Mouse (Mus musculus): ENCODE data around the gene Twsg1. TPM values are rescaled to one million over a fixed set of nuclear protein-coding genes. Genes with fewer than 3 reads are reported as not detected.

Gene Twsg1
- polyA plus RNA-seq, 1 experiment from 2014 or later, result 66.5 TPM

GRCm38 (mm10) chr17:65930960-65931359 is 20.1 kb downstream of the Twsg1 start:
- H3K27ac ChIP-seq, result 0 out of 2 replicates have a peak overlapping the region, but pooled peaks have one; percentile 58
- WGBS, result 91% methylated on average over 6 of the region's 6 CpGs
- H3K4me1 ChIP-seq (replicated peaks), result peaks cover 16% of the 10 kb centered on the region
- peaks cover 52% of the 10 kb centered on the region for H3K36me3 ChIP-seq
- no peak overlapping the region for H3K4me3 ChIP-seq (replicated peaks)
- H3K4me2 ChIP-seq (replicated peaks), result no peak overlapping the region
- no peak for ATAC-seq
- H3K27me3 ChIP-seq, result no peaks in the 10 kb centered on the region
- H3K9ac ChIP-seq (replicated peaks), result no peak overlapping the region
- no peaks in the 10 kb centered on the region for H3K9me3 ChIP-seq

GRCm38 (mm10) chr17:65930158-65930826 is 20.7 kb downstream of the Twsg1 start:
- peaks cover 55% of the 10 kb centered on the region for H3K36me3 ChIP-seq
- 80% methylated on average over 7 of the region's 7 CpGs for WGBS
- no peak overlapping the region for H3K27ac ChIP-seq
- H3K4me2 ChIP-seq (replicated peaks), result no peak overlapping the region
- no peak overlapping the region for H3K9ac ChIP-seq (replicated peaks)
- H3K4me3 ChIP-seq (replicated peaks), result no peak overlapping the region
- no peaks in the 10 kb centered on the region for H3K9me3 ChIP-seq
- H3K4me1 ChIP-seq (replicated peaks), result peaks cover 16% of the 10 kb centered on the region
- no peak for ATAC-seq
- H3K27me3 ChIP-seq, result no peaks in the 10 kb centered on the region

- Histone ChIP-seq H3K9ac (replicated peaks) (no peak overlapping the region), H3K36me3 (peaks cover 57% of the 10 kb centered on the region), H3K27me3 (no peaks in the 10 kb centered on the region), H3K9me3 (no peaks in the 10 kb centered on the region), H3K4me2 (replicated peaks) (no peak overlapping the region), H3K27ac (no peak overlapping the region), H3K4me3 (replicated peaks) (no peak overlapping the region), H3K4me1 (replicated peaks) (peaks cover 16% of the 10 kb centered on the region)
- no peak for ATAC-seq
- 91% methylated on average over 22 of the region's 22 CpGs for WGBS
These were observed 21.6 kb downstream of the Twsg1 start for GRCm38 (mm10) chr17:65929319-65929978.

GRCm38 (mm10) chr17:65927077-65927476 is 23.9 kb downstream of the Twsg1 start:
- peaks cover 60% of the 10 kb centered on the region for H3K36me3 ChIP-seq

GRCm38 (mm10) chr17:65924218-65924617 is 26.8 kb downstream of the Twsg1 start:
- H3K9ac ChIP-seq (replicated peaks), result no peak overlapping the region
- WGBS, result 82% methylated on average over 5 of the region's 5 CpGs
- no peaks in the 10 kb centered on the region for H3K27me3 ChIP-seq
- peaks cover 71% of the 10 kb centered on the region for H3K36me3 ChIP-seq
- no peaks in the 10 kb centered on the region for H3K9me3 ChIP-seq
- no peak overlapping the region for H3K4me3 ChIP-seq (replicated peaks)
- H3K27ac ChIP-seq, result no peak overlapping the region
- no peaks in the 10 kb centered on the region for H3K4me1 ChIP-seq (replicated peaks)
- no peak for ATAC-seq
- H3K4me2 ChIP-seq (replicated peaks), result no peak overlapping the region

More at GRCm38 (mm10) chr17:65927077-65927476, 23.9 kb downstream of the Twsg1 start:
- Histone ChIP-seq H3K4me1 (replicated peaks) (peaks cover 12% of the 10 kb centered on the region), H3K9ac (replicated peaks) (no peak overlapping the region), H3K27ac (no peak overlapping the region), H3K4me2 (replicated peaks) (no peak overlapping the region), H3K4me3 (replicated peaks) (no peak overlapping the region), H3K27me3 (no peaks in the 10 kb centered on the region), H3K9me3 (no peaks in the 10 kb centered on the region)
- WGBS, result 82% methylated on average over 4 of the region's 4 CpGs
- no peak for ATAC-seq

GRCm38 (mm10) chr17:65921975-65922374 is 29.1 kb downstream of the Twsg1 start:
- no peaks in the 10 kb centered on the region for H3K27me3 ChIP-seq
- no peaks in the 10 kb centered on the region for H3K4me1 ChIP-seq (replicated peaks)
- H3K4me2 ChIP-seq (replicated peaks), result no peak overlapping the region
- no peak overlapping the region for H3K9ac ChIP-seq (replicated peaks)
- ATAC-seq, result no peak
- peaks cover 61% of the 10 kb centered on the region for H3K36me3 ChIP-seq
- H3K27ac ChIP-seq, result no peak overlapping the region
- WGBS, result 74% methylated on average over 6 of the region's 6 CpGs
- no peaks in the 10 kb centered on the region for H3K9me3 ChIP-seq
- no peak overlapping the region for H3K4me3 ChIP-seq (replicated peaks)

GRCm38 (mm10) chr17:65919235-65919634 is 31.8 kb downstream of the Twsg1 start:
- WGBS, result 85% methylated on average over 3 of the region's 3 CpGs
- no peak overlapping the region for H3K27ac ChIP-seq
- ATAC-seq, result no peak
- peaks cover 10% of the 10 kb centered on the region for H3K4me1 ChIP-seq (replicated peaks)
- H3K9ac ChIP-seq (replicated peaks), result no peak overlapping the region
- no peak overlapping the region for H3K4me3 ChIP-seq (replicated peaks)
- no peak overlapping the region for H3K4me2 ChIP-seq (replicated peaks)
- peaks cover 36% of the 10 kb centered on the region for H3K36me3 ChIP-seq
- no peaks in the 10 kb centered on the region for H3K9me3 ChIP-seq
- no peaks in the 10 kb centered on the region for H3K27me3 ChIP-seq

- H3K27me3 ChIP-seq, result no peaks in the 10 kb centered on the region
- no peak overlapping the region for H3K4me3 ChIP-seq (replicated peaks)
- H3K9ac ChIP-seq (replicated peaks), result no peak overlapping the region
- H3K4me1 ChIP-seq (replicated peaks), result peaks cover 10% of the 10 kb centered on the region
- no peaks in the 10 kb centered on the region for H3K9me3 ChIP-seq
- ATAC-seq, result peak; percentile 89
- no peak overlapping the region for H3K4me2 ChIP-seq (replicated peaks)
- peaks cover 10% of the 10 kb centered on the region; the same call in 1 of the 2 replicates for H3K36me3 ChIP-seq
- WGBS, result 15% methylated on average over 8 of the region's 8 CpGs
- peak overlapping the region; percentile 68 for H3K27ac ChIP-seq
These were observed 34.8 kb downstream of the Twsg1 start for GRCm38 (mm10) chr17:65916135-65916668.

GRCm38 (mm10) chr17:65914083-65914482 is 36.9 kb downstream of the Twsg1 start:
- H3K4me3 ChIP-seq (replicated peaks), result no peak overlapping the region
- H3K27ac ChIP-seq, result no peak overlapping the region
- H3K9ac ChIP-seq (replicated peaks), result no peak overlapping the region
- 49% methylated on average over 6 of the region's 6 CpGs for WGBS
- peaks cover 10% of the 10 kb centered on the region for H3K4me1 ChIP-seq (replicated peaks)
- H3K9me3 ChIP-seq, result no peaks in the 10 kb centered on the region
- H3K4me2 ChIP-seq (replicated peaks), result no peak overlapping the region
- no peak for ATAC-seq
- peaks cover 2% of the 10 kb centered on the region; the same call in 1 of the 2 replicates for H3K36me3 ChIP-seq
- H3K27me3 ChIP-seq, result no peaks in the 10 kb centered on the region

- Histone ChIP-seq H3K36me3 (no peaks in the 10 kb centered on the region), H3K4me1 (replicated peaks) (peaks cover 10% of the 10 kb centered on the region), H3K9ac (replicated peaks) (no peak overlapping the region), H3K9me3 (no peaks in the 10 kb centered on the region), H3K27me3 (no peaks in the 10 kb centered on the region), H3K4me2 (replicated peaks) (no peak overlapping the region), H3K27ac (no peak overlapping the region), H3K4me3 (replicated peaks) (no peak overlapping the region)
- 93% methylated on average over 2 of the region's 2 CpGs for WGBS
- no peak for ATAC-seq
These were observed 38.8 kb downstream of the Twsg1 start for GRCm38 (mm10) chr17:65912202-65912601.

- Histone ChIP-seq H3K4me3 (replicated peaks) (no peak overlapping the region), H3K9ac (replicated peaks) (no peak overlapping the region), H3K27me3 (no peaks in the 10 kb centered on the region), H3K4me2 (replicated peaks) (no peak overlapping the region), H3K36me3 (no peaks in the 10 kb centered on the region), H3K9me3 (no peaks in the 10 kb centered on the region), H3K4me1 (replicated peaks) (peaks cover 9% of the 10 kb centered on the region), H3K27ac (no peak overlapping the region)
- no peak for ATAC-seq
- 87% methylated on average over 15 of the region's 15 CpGs for WGBS
These were observed 39.5 kb downstream of the Twsg1 start for GRCm38 (mm10) chr17:65911285-65912069.

- no peak overlapping the region for H3K4me3 ChIP-seq (replicated peaks)
- H3K4me1 ChIP-seq (replicated peaks), result 0 out of 2 replicates have a peak, but pooled peaks cover 7% of the 10 kb centered on the region
- no peaks in the 10 kb centered on the region for H3K9me3 ChIP-seq
- ATAC-seq, result no peak
- no peak overlapping the region for H3K9ac ChIP-seq (replicated peaks)
- H3K36me3 ChIP-seq, result no peaks in the 10 kb centered on the region
- no peak overlapping the region for H3K27ac ChIP-seq
- no peaks in the 10 kb centered on the region for H3K27me3 ChIP-seq
- no peak overlapping the region for H3K4me2 ChIP-seq (replicated peaks)
These were observed 42.8 kb downstream of the Twsg1 start for GRCm38 (mm10) chr17:65908270-65908669.
